Mouse (Mus musculus) limb, embryonic 13.5 days (tissue): ENCODE data around the gene Rbfox3. TPM values are rescaled to one million over a fixed set of nuclear protein-coding genes. Genes with fewer than 3 reads are reported as not detected.

Experiments used
- ATAC-seq: fragments of 200-750 bp; cut with Nextera tagmentation; 2 replicates; pipeline ENCODE4 v1.8.0; 2017; ENCODE audit warnings: low read depth, moderate number of reproducible peaks, moderate TSS enrichment; ENCODE audit not compliant: low FRiP score
- H3K27ac ChIP-seq: fragments of 300-500 bp; sonication (generic); 2 replicates; pipeline ENCODE4 v1.5.1; 2015; ENCODE audit warnings: inconsistent platforms, mild to moderate bottlenecking, moderate library complexity
- H3K27me3 ChIP-seq: fragments of 300-500 bp; sonication (generic); 2 replicates; pipeline ENCODE4 v1.6.1; 2015; ENCODE audit warnings: mild to moderate bottlenecking, inconsistent platforms
- H3K36me3 ChIP-seq: fragments of 300-500 bp; sonication (generic); 2 replicates; pipeline ENCODE4 v1.6.1; 2015; ENCODE audit warnings: inconsistent platforms, mild to moderate bottlenecking, moderate library complexity
- H3K4me1 ChIP-seq: fragments of 300-500 bp; sonication (generic); 2 replicates; pipeline ENCODE4 v1.6.1; 2015; ENCODE audit warnings: inconsistent platforms
- H3K4me2 ChIP-seq: fragments of 300-500 bp; sonication (generic); replicated peaks from 2 replicates; pipeline ENCODE4 v1.6.1; 2015; ENCODE audit warnings: inconsistent platforms, mild to moderate bottlenecking, moderate library complexity
- H3K4me3 ChIP-seq: fragments of 300-500 bp; sonication (generic); 2 replicates; pipeline ENCODE4 v1.5.1; 2015; ENCODE audit warnings: moderate library complexity, mild to moderate bottlenecking, inconsistent platforms
- H3K9ac ChIP-seq: fragments of 300-500 bp; sonication (generic); 2 replicates; pipeline ENCODE4 v1.6.1; 2015; ENCODE audit warnings: mild to moderate bottlenecking, inconsistent platforms
- H3K9me3 ChIP-seq: fragments of 300-500 bp; sonication (generic); 2 replicates; pipeline ENCODE4 v1.6.1; 2016; ENCODE audit warnings: inconsistent platforms
- whole genome bisulfite sequencing: fragments of 180-500 bp; shearing (Covaris S2); methylation state at CpG from one replicate; pipeline ENCODE4 v1.1.7; 2015; 5-methylcytosine and 5-hydroxymethylcytosine counted together
- polyA plus RNA-seq: library from polyadenylated mRNA; unstranded; fragments of >200 nt; fragmentation: Nextera tagmentation; extraction: Ambion mirVana; gene quantifications from 2 replicates; pipeline ENCODE4 v1.2.1, GENCODE M21; 2015

Rbfox3 gene
- polyA plus RNA-seq, 1 experiment from 2014 or later, result 0.93 TPM

GRCm38 (mm10) chr11:118684665-118685064 lies 226.7 kb downstream of the Rbfox3 start:
- no peaks in the 10 kb centered on the region for H3K9me3 ChIP-seq
- ATAC-seq, result no peak
- no peak overlapping the region for H3K9ac ChIP-seq
- peaks cover 12% of the 10 kb centered on the region for H3K4me1 ChIP-seq
- H3K27me3 ChIP-seq, result peaks cover 67% of the 10 kb centered on the region
- WGBS, result 64% methylated on average over 4 of the region's 4 CpGs
- no peak overlapping the region for H3K4me2 ChIP-seq
- no peak overlapping the region for H3K4me3 ChIP-seq
- no peak overlapping the region for H3K27ac ChIP-seq
- no peaks in the 10 kb centered on the region for H3K36me3 ChIP-seq

GRCm38 (mm10) chr11:118680699-118681098 lies 230.7 kb downstream of the Rbfox3 start:
- Histone ChIP-seq H3K4me3 (no peak overlapping the region), H3K4me1 (peaks cover 20% of the 10 kb centered on the region), H3K27me3 (peaks cover 78% of the 10 kb centered on the region), H3K4me2 (peak overlapping the region; percentile 21; the same call in 1 of the 2 replicates), H3K36me3 (no peaks in the 10 kb centered on the region), H3K9me3 (no peaks in the 10 kb centered on the region), H3K27ac (no peak overlapping the region), H3K9ac (no peak overlapping the region)
- WGBS, result 45% methylated on average over 10 of the region's 10 CpGs
- ATAC-seq, result no peak

GRCm38 (mm10) chr11:118679736-118680410 lies 231.5 kb downstream of the Rbfox3 start:
- H3K4me3 ChIP-seq, result no peak overlapping the region
- ATAC-seq, result no peak

GRCm38 (mm10) chr11:118678515-118679104 lies 232.8 kb downstream of the Rbfox3 start:
- H3K36me3 ChIP-seq, result no peaks in the 10 kb centered on the region
- H3K9ac ChIP-seq, result no peak overlapping the region
- H3K27ac ChIP-seq, result no peak overlapping the region
- no peaks in the 10 kb centered on the region for H3K9me3 ChIP-seq
- H3K27me3 ChIP-seq, result peaks cover 71% of the 10 kb centered on the region
- no peak for ATAC-seq
- 0 out of 2 replicates have a peak overlapping the region, but pooled peaks have one; percentile 5 for H3K4me2 ChIP-seq
- WGBS, result 21% methylated on average over 20 of the region's 20 CpGs
- no peak overlapping the region for H3K4me3 ChIP-seq
- peaks cover 20% of the 10 kb centered on the region for H3K4me1 ChIP-seq

More at GRCm38 (mm10) chr11:118679736-118680410, 231.5 kb downstream of the Rbfox3 start:
- no peak overlapping the region for H3K9ac ChIP-seq
- H3K36me3 ChIP-seq, result no peaks in the 10 kb centered on the region
- H3K27me3 ChIP-seq, result peaks cover 73% of the 10 kb centered on the region
- H3K9me3 ChIP-seq, result no peaks in the 10 kb centered on the region
- H3K4me1 ChIP-seq, result peaks cover 20% of the 10 kb centered on the region
- H3K27ac ChIP-seq, result no peak overlapping the region
- H3K4me2 ChIP-seq, result peak overlapping the region; percentile 21; the same call in 1 of the 2 replicates
- 57% methylated on average over 24 of the region's 24 CpGs for WGBS

- no peak for ATAC-seq
- no peak overlapping the region for H3K4me2 ChIP-seq
- H3K27ac ChIP-seq, result no peak overlapping the region
- no peaks in the 10 kb centered on the region for H3K36me3 ChIP-seq
- WGBS, result 67% methylated on average over 8 of the region's 8 CpGs
- H3K27me3 ChIP-seq, result peaks cover 63% of the 10 kb centered on the region
- H3K4me1 ChIP-seq, result peaks cover 20% of the 10 kb centered on the region
- H3K4me3 ChIP-seq, result no peak overlapping the region
- no peak overlapping the region for H3K9ac ChIP-seq
- no peaks in the 10 kb centered on the region for H3K9me3 ChIP-seq
These were observed 234.1 kb downstream of the Rbfox3 start for GRCm38 (mm10) chr11:118677277-118677676.

GRCm38 (mm10) chr11:118676364-118676763 lies 235.0 kb downstream of the Rbfox3 start:
- ATAC-seq, result no peak
- H3K4me2 ChIP-seq, result no peak overlapping the region
- 84% methylated on average over 7 of the region's 7 CpGs for WGBS
- peaks cover 20% of the 10 kb centered on the region for H3K4me1 ChIP-seq
- no peak overlapping the region for H3K27ac ChIP-seq
- no peak overlapping the region for H3K9ac ChIP-seq
- H3K27me3 ChIP-seq, result peaks cover 58% of the 10 kb centered on the region
- H3K36me3 ChIP-seq, result no peaks in the 10 kb centered on the region
- H3K9me3 ChIP-seq, result no peaks in the 10 kb centered on the region
- no peak overlapping the region for H3K4me3 ChIP-seq

- Histone ChIP-seq H3K4me2 (no peak overlapping the region), H3K4me3 (no peak overlapping the region), H3K27me3 (peaks cover 23% of the 10 kb centered on the region), H3K9me3 (no peaks in the 10 kb centered on the region), H3K27ac (no peak overlapping the region), H3K36me3 (no peaks in the 10 kb centered on the region), H3K4me1 (peaks cover 4% of the 10 kb centered on the region; the same call in 1 of the 2 replicates), H3K9ac (no peak overlapping the region)
- ATAC-seq, result no peak
- WGBS, result 79% methylated on average over 6 of the region's 6 CpGs
These were observed 239.4 kb downstream of the Rbfox3 start for GRCm38 (mm10) chr11:118671958-118672357.

- peaks cover 4% of the 10 kb centered on the region; the same call in 1 of the 2 replicates for H3K4me1 ChIP-seq
- peaks cover 19% of the 10 kb centered on the region for H3K27me3 ChIP-seq
- no peak overlapping the region for H3K4me3 ChIP-seq
- H3K9me3 ChIP-seq, result no peaks in the 10 kb centered on the region
- 84% methylated on average over 6 of the region's 6 CpGs for WGBS
- ATAC-seq, result no peak
- H3K36me3 ChIP-seq, result no peaks in the 10 kb centered on the region
- H3K9ac ChIP-seq, result no peak overlapping the region
- H3K27ac ChIP-seq, result no peak overlapping the region
- H3K4me2 ChIP-seq, result no peak overlapping the region
These were observed 240.2 kb downstream of the Rbfox3 start for GRCm38 (mm10) chr11:118671216-118671615.

GRCm38 (mm10) chr11:118669820-118670219 lies 241.6 kb downstream of the Rbfox3 start:
- no peaks in the 10 kb centered on the region for H3K9me3 ChIP-seq
- no peak overlapping the region for H3K4me2 ChIP-seq
- H3K27ac ChIP-seq, result no peak overlapping the region
- H3K9ac ChIP-seq, result no peak overlapping the region
- no peak overlapping the region for H3K4me3 ChIP-seq
- H3K4me1 ChIP-seq, result peaks cover 4% of the 10 kb centered on the region; the same call in 1 of the 2 replicates
- no peaks in the 10 kb centered on the region for H3K36me3 ChIP-seq
- 59% methylated on average over 5 of the region's 5 CpGs for WGBS
- no peak for ATAC-seq
- H3K27me3 ChIP-seq, result peaks cover 15% of the 10 kb centered on the region

GRCm38 (mm10) chr11:118668351-118668750 lies 243.0 kb downstream of the Rbfox3 start:
- no peak for ATAC-seq
- no peak overlapping the region for H3K9ac ChIP-seq
- H3K4me1 ChIP-seq, result peaks cover 4% of the 10 kb centered on the region; the same call in 1 of the 2 replicates
- WGBS, result 71% methylated on average over 8 of the region's 8 CpGs
- H3K4me3 ChIP-seq, result no peak overlapping the region
- no peak overlapping the region for H3K27ac ChIP-seq
- no peak overlapping the region for H3K4me2 ChIP-seq
- peaks cover 4% of the 10 kb centered on the region; the same call in 1 of the 2 replicates for H3K27me3 ChIP-seq
- no peaks in the 10 kb centered on the region for H3K9me3 ChIP-seq
- no peaks in the 10 kb centered on the region for H3K36me3 ChIP-seq

GRCm38 (mm10) chr11:118667946-118668345 lies 243.5 kb downstream of the Rbfox3 start:
- Histone ChIP-seq H3K27me3 (0 out of 2 replicates have a peak, but pooled peaks cover 2% of the 10 kb centered on the region), H3K4me1 (peaks cover 4% of the 10 kb centered on the region; the same call in 1 of the 2 replicates), H3K4me2 (no peak overlapping the region), H3K27ac (no peak overlapping the region), H3K9ac (no peak overlapping the region), H3K9me3 (no peaks in the 10 kb centered on the region), H3K4me3 (no peak overlapping the region), H3K36me3 (no peaks in the 10 kb centered on the region)
- no peak for ATAC-seq
- WGBS, result 32% methylated on average over 1 of the region's 1 CpGs

- H3K4me3 ChIP-seq, result no peak overlapping the region
- ATAC-seq, result no peak
- H3K36me3 ChIP-seq, result no peaks in the 10 kb centered on the region
- H3K9ac ChIP-seq, result no peak overlapping the region
- peaks cover 4% of the 10 kb centered on the region; the same call in 1 of the 2 replicates for H3K4me1 ChIP-seq
- H3K9me3 ChIP-seq, result no peaks in the 10 kb centered on the region
- H3K27ac ChIP-seq, result no peak overlapping the region
- WGBS, result 76% methylated on average over 3 of the region's 3 CpGs
- H3K4me2 ChIP-seq, result no peak overlapping the region
- H3K27me3 ChIP-seq, result no peaks in the 10 kb centered on the region
These were observed 245.2 kb downstream of the Rbfox3 start for GRCm38 (mm10) chr11:118666172-118666571.
